Mouse (Mus musculus): ENCODE data around the gene Fam160b1.

Fam160b1 gene

GRCm38 (mm10) chr19:57366626-57367025, 6.1 kb downstream of the Fam160b1 start:
- in situ Hi-C loops (cut with MboI, MseI), result no loop called here

DNA sequence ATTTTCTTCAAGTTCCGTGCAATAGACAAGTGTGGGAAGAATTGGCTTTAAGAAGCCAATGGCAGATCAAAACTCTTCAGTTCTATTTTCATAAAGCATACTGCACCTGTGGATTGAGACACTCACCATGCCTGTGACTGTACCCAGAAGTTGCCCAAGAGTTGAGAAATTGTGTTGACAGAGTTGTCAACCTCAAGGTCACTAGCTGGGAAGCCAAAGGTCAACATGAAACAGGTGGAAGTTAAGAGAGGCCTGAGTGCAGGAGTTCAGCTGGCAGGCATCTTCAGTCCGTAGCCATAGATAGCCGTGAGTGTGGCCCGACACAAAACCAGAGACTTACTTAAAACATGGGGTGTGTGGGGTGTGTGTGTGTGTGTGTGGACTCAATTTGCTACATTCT, 6.7 kb downstream of the Fam160b1 start:
- in situ Hi-C loops (cut with MboI, MseI), result no loop called here

DNA sequence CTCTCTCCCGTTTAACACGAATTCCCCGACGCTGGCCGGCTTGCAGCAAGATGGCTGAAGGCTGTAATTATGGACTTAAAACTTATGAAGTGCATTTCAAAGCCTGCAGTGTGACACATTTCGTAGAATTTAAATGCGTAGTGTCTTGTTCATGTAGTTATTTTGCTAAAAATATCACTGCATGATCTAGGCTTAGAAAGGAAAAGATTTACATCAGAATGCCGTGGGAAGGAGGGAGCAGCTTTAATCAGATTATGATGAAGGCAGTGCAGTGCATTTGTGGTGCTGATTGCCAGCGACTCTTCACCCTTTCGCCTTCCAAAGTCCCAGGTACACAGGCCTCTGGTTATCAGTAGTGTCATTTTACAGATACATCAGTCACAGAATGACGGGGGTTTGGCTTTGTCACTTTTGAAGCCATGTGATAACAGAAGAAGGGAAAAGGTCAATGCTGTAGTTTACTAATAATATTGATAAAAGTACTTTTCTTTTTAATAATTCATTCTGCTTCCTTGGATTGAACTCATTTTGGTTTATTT, 7.4 kb downstream of the Fam160b1 start:
- in situ Hi-C loops (cut with MboI, MseI), result no loop called here

GRCm38 (mm10) chr19:57373276-57373811, 12.9 kb downstream of the Fam160b1 start:
- in situ Hi-C loops (cut with MboI, MseI), result no loop called here

GRCm38 (mm10) chr19:57375161-57375560, 14.7 kb downstream of the Fam160b1 start:
- in situ Hi-C loops (cut with MboI, MseI), result no loop called here

- in situ Hi-C loops (cut with MboI, MseI), result no loop called here
Measured at GRCm38 (mm10) chr19:57375746-57376145, 15.3 kb downstream of the Fam160b1 start.

DNA sequence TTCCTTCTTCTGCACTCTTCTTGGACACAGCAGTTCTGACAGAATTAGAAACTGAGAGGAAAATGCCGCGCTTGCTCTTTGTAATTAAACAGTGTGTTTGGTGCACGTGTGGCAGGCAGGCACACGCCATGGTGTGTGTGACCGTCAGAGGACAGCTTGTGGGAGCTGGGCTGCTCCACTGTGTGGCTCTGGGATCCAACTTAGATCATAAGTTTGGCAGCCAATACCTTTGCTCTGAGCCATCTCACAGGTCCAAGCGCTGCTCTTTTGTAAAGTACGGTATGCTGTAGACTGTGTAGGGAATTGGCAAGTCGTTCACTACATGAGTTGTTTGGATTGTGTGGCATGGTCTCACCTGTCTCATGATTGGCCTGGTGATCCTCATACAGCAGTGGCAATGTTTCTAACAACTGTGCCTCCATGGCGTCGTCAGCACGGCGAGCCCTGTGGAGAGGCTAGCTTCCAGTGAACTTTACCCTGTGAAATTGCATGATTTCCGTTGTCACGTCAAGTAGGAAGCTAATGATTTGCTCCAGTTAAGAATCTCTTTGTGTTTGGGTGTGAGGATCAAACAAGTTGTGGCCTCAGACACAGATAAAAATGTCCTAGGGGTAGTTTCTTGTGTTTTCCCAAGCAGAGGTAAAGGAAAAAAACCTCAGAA, 16.7 kb downstream of the Fam160b1 start:
- in situ Hi-C loops (cut with MboI, MseI), result no loop called here

GRCm38 (mm10) chr19:57386176-57386693, 25.8 kb downstream of the Fam160b1 start:
- in situ Hi-C loops (cut with MboI, MseI), result no loop called here

GRCm38 (mm10) chr19:57391545-57391944, 31.1 kb downstream of the Fam160b1 start:
- in situ Hi-C loops (cut with MboI, MseI), result no loop called here

DNA sequence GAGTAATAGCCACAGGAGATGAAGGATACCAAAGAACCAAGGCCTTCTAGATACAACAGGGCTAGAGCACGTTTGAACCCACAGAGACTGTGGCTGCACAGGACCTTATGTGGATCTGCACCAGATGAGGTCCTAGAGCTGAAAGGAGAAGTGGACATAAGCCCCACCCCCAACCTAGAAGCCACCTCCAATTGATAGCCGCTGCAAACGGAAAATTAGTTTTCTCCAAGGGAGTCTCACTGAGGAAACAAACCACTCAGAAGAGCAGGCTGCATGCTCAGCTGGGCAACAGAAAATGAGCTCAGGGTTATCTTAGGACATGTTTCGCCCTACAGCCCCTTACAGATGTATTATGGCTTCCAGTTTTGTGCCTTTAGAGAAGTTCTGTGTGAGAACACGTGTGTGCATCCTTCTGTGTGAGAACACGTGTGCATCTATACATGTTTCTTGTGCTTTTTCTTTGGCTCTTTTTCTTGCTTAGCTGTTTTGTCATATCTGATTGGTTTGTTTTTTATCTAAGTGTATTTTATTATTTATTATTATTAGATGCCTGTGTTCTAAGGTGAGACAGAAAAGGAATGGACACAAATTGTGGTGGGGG, 33.0 kb downstream of the Fam160b1 start:
- in situ Hi-C loops (cut with MboI, MseI), result no loop called here

DNA sequence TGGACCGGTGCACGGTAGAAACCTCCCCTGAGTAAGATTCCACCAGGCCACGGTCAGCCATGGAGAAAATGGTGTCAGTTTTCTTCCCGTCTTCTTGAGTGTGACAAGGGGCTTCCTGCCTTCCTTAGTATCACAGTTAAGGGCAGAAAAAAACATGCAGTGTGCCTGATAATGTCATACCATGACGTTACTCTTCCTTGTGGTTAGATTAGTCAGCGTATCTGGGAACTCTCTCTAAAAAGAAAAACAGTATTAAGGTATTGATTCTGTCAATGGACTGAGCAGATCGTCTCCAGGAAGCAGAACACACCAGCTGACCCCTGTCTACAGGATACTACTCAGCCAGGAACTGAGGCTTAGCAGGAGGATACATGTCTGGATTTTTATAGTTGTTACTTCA, 36.1 kb downstream of the Fam160b1 start:
- in situ Hi-C loops (cut with MboI, MseI), result no loop called here

GRCm38 (mm10) chr19:57402364-57402763, 41.9 kb downstream of the Fam160b1 start:
- in situ Hi-C loops (cut with MboI, MseI), result loop anchor here (10.0 kb wide), 1 partner anchor 242 kb away; no protein-coding TSS in a partner anchor

DNA sequence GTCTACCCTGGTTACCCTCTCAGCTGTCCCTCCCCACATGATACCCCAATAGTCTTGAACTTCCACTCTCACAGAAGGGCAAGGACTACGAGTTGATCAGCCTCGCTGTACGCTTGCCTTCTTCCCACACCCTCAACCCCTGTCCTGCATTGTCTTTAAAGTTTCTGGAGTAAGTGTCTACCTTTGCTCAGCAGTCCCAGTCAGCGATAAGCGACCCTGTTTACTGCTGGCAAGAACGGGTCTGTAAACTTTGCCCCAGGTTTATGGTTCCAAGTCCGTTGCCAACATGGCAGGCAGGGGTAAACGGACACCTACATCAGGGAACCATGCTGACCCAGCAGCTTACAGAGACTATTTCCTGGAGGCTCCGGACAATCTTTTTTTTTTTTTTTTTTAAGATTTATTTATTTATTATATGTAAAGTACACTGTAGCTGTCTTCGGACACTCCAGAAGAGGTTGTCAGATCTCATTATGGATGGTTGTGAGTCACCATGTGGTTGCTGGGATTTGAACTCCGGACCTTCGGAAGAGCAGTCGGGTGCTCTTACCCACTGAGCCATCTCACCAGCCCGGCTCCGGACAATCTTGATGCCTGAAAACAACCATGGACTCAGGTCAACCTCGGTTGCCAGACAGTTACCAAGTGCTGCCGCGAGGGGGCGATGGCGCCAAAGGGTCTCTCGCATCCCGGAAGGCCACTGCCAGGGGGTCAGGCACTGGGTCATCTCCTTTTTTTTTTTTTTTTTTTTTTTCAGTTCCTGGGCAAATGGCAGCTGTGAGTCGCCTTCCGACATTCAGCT, 43.4 kb downstream of the Fam160b1 start:
- in situ Hi-C loops (cut with MboI, MseI), result loop anchor here (10.0 kb wide), 1 partner anchor 241 kb away; no protein-coding TSS in a partner anchor

- in situ Hi-C loops (cut with MboI, MseI), result loop anchor here (10.0 kb wide), 1 partner anchor 240 kb away; no protein-coding TSS in a partner anchor
Measured at GRCm38 (mm10) chr19:57404502-57404848, 44.0 kb downstream of the Fam160b1 start.

GRCm38 (mm10) chr19:57407947-57408346, 47.5 kb downstream of the Fam160b1 start:
- in situ Hi-C loops (cut with MboI, MseI), result loop anchor here (10.0 kb wide), 1 partner anchor 237 kb away; no protein-coding TSS in a partner anchor

DNA sequence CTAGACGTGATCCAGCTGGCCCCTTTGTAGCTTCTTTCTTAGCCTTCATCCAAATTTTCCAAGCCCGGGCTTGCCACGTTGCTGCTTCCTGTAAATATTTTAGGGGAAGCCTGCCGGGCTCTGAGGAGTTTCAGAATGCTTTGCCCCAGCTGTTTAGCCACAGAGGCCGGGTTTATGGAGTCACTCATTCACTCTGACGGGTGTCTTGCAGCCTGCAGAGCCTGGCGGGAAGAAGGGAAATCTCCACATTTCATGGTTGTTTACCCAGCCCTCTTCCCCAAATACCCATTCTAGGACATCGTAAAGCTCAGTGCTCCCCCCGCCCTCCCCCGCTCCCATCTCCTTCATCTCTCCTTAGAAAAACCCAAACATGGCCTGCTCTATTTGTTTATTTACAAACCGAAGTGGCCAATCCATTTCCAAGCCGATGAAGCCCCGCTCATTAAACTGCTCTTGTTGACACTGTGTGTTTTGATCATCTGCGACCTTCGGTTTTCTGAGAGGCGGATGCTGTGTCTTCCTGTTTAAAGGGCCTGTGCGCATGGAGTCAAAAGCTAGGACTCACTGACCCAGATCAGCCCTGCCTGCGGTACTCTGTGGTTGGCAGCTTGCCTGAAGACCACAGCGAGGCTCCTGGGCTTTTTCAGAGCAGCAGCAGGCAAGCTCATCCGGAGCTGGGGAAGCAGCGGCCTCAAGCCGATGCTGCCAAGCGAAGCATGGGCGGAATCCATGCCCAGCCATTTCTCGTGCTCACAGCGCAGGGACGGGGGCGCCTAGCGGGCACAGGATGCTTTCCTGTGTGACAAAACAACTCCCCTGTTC, 51.1 kb downstream of the Fam160b1 start:
- in situ Hi-C loops (cut with MboI, MseI), result loop anchor here (5.0 kb wide), 1 partner anchor 41 kb away; the partner anchor contains the start of gene Trub1

GRCm38 (mm10) chr19:57413170-57413569, 52.7 kb downstream of the Fam160b1 start:
- in situ Hi-C loops (cut with MboI, MseI), result loop anchor here (5.0 kb wide), 1 partner anchor 39 kb away; the partner anchor contains the start of gene Trub1

- in situ Hi-C loops (cut with MboI, MseI), result loop anchor here (5.0 kb wide), 1 partner anchor 38 kb away; the partner anchor contains the start of gene Trub1
Measured at GRCm38 (mm10) chr19:57413918-57414317, 53.4 kb downstream of the Fam160b1 start.

GRCm38 (mm10) chr19:57415031-57415807, 54.7 kb downstream of the Fam160b1 start:
- in situ Hi-C loops (cut with MboI, MseI), result no loop called here

All from regulatory T cell (primary cell).